Mouse (Mus musculus): ENCODE results near the gene 4930578G10Rik.

DNA sequence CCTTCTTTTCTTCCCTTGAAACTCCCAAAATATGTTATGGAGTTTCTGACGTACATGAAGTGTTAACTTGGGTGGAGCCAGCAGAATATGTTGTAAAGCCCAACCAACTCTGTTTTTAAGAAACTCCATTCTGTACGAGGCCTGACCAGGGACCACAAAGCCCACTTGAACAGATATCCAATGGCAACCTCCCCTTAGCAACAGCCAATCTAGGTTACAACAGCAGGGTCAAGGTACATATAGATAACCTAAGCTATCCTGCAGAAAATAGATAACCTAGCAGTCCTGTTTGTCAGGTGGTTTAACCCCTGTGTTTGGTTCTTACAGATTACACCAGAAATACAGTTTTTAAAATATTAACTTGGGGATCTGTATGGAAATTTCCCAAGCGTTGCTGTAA is 132.0 kb downstream of the 4930578G10Rik start:
- TF ChIP-seq CTCF (IDR thresholded peaks at IDR 0.05; ENCODE audit: low read depth) = no peak
- no peak for TF ChIP-seq EP300 (IDR thresholded peaks at IDR 0.05; ENCODE audit: low read depth)
